Mouse (Mus musculus): Measurements from ENCODE around the gene Gmip. TPM values are rescaled to one million over a fixed set of nuclear protein-coding genes. Genes with fewer than 3 reads are reported as not detected.

Gmip gene
- total RNA-seq (2023): 371 to 418 TPM (median 378 TPM) in 4 replicates

GRCm38 (mm10) chr8:69808094-69808863, at the start of gene Gmip:
Gmip (plus strand) TSS chr8:69808679.

DNA sequence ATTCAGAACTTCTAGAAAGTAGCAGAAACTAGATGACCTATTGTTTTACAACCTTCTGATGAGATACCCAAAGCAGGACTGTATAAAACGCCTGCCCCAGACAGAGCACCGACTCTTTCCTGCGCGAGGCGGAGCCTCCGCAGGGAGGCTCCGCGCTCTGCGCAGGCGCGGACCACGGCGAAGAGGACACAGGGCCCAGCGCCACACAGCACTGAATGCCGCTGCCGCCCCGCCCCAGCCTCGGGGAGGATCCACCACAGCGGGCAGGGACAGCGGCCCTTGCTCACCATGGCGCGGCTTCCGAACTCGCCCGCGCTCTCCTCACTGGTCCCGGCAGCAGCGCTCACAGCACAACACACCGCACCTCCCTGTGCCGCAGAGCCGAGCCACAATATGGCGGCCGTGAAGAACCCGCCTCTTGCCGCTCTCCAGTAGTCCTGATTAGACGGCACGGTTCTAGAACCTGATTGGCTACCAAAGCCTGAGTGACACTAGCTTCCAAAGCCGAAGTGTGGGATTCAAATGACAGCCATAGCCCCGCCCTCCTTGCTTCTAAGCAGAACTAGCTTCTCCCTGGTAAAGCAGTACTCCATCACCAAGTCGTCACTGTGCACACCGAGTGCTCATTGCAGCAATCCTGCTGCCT, 33.9 kb upstream of the Gmip start, which contains the start of gene Gm20422:
Gene Gm20422, minus strand, starts transcription at position 384 of the 646 bp plus-strand sequence.

DNA sequence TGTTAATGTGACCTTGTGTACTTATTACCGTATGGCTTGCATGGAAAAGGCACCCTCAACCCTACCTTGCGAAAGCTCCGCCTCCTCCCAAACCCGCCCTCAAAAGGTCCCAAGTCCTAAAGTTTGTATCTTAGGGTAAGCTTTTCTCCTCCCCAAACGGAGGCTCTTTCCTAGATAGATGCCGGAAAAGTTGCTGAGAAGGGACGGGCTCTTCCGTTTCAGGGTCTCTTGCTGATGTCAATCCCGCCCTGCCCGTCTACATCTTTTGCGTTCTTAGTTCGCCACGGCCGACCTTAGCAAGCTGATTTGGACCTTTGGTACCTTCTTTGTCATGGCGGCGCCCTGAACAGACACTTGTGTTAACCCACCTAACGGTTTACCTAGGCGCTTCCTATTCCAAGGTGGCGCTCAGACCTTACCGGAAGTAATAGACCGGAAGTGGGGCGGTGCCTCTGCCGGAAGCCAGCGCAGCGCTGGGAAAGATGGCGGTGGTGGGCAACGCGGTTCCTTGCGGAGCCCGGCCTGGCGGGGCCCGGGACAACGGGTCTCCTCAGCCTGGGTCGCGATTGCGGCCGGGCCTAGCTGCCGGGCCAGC, 17.6 kb upstream of the Gmip start, which contains the start of the genes Atp13a1 and Zfp866:
Gene Atp13a1, plus strand, starts transcription at position 391 of the 595 bp plus-strand sequence.
Gene Zfp866, minus strand, starts transcription at position 406 of the 595 bp plus-strand sequence.

GRCm38 (mm10) chr8:69822386-69823191, 14.1 kb downstream of the Gmip start, which contains the start of gene Lpar2:
Lpar2 (plus strand) TSS chr8:69822429.

DNA sequence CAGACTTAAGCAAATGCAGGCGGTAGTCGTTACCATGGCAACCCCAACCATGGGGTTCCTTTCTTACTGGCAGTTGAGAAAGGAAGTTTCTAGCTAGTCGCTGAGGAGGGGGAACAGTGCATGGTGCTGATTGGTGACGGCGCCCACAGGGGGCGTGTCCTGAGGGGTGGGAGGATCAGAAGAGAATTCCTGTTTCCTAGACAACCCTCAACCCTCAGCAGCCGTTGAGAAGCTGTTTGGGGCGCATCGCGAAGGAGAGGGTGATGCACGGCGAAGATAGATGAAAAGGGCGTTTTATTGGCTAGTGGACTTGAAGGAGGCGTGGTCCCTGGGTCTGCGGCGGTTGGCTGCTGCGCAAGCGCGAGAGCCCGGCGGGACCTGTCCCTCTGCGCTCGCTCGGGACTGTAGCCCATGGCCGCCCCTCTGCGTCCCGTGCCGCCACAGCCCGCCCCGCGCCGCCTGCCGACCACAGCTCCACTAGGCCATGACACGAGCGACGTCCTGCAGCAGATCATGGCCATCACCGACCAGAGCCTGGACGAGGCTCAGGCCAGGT, 23.9 kb downstream of the Gmip start, which contains the start of gene Pbx4:
Gene Pbx4, plus strand, starts transcription at position 194 of the 556 bp plus-strand sequence.

Other genes with a start within 250 kb of the Gmip start
- gene Zfp868, start 183.1 kb upstream of the Gmip start, total RNA-seq (2023): 69.9 to 89.3 TPM (median 80.4 TPM) in 4 replicates
- 0.75 to 1.6 TPM (median 1.00 TPM) in 4 replicates for gene Zfp964, start 154.2 kb upstream of the Gmip start, total RNA-seq (2023)
- 87.0 to 95.8 TPM (median 91.4 TPM) in 4 replicates for gene Zfp869, start 98.0 kb upstream of the Gmip start, total RNA-seq (2023)
- gene Zfp963, start 58.7 kb upstream of the Gmip start, total RNA-seq (2023): 3.5 to 3.8 TPM (median 3.8 TPM) in 4 replicates
- gene Gm20422, start 33.8 kb upstream of the Gmip start, total RNA-seq (2023): 1.1 to 2.0 TPM in 2 of 4 replicates, not detected in the others
- 53.7 to 63.4 TPM (median 56.4 TPM) in 4 replicates for gene Atp13a1, start 17.5 kb upstream of the Gmip start, total RNA-seq (2023)
- 20.8 to 25.2 TPM (median 21.7 TPM) in 4 replicates for gene Zfp866, start 17.5 kb upstream of the Gmip start, total RNA-seq (2023)
- 6.8 to 7.8 TPM (median 7.1 TPM) in 4 replicates for gene Lpar2, start 13.8 kb downstream of the Gmip start, total RNA-seq (2023)
- 3.0 to 11.8 TPM (median 7.3 TPM) in 4 replicates for gene Pbx4, start 23.8 kb downstream of the Gmip start, total RNA-seq (2023)
- gene Cilp2, start 79.0 kb downstream of the Gmip start, total RNA-seq (2023): 0.18 to 0.21 TPM in 2 of 4 replicates, not detected in the others
- gene Tssk6, start 93.5 kb downstream of the Gmip start, total RNA-seq (2023): 0.46 to 1.8 TPM (median 0.86 TPM) in 4 replicates
- gene Ndufa13, start 93.9 kb downstream of the Gmip start, total RNA-seq (2023): 46.4 to 56.3 TPM (median 47.7 TPM) in 4 replicates
- 0.97 TPM in 1 of 4 replicates, not detected in the others for gene Yjefn3, start 94.0 kb downstream of the Gmip start, total RNA-seq (2023)
- 91.2 to 119 TPM (median 106 TPM) in 4 replicates for gene Gatad2a, start 187.7 kb downstream of the Gmip start, total RNA-seq (2023)
- 120 to 135 TPM (median 124 TPM) in 4 replicates for gene Mau2, start 234.1 kb downstream of the Gmip start, total RNA-seq (2023)
- 41.7 to 48.8 TPM (median 46.5 TPM) in 4 replicates for gene Sugp1, start 234.1 kb downstream of the Gmip start, total RNA-seq (2023)